Mouse (Mus musculus) stomach, postnatal 0 days (tissue): Measurements from ENCODE around the gene 4933407L21Rik.

Source experiments
- CTCF ChIP-seq: IDR thresholded peaks from 2 replicates; pipeline ENCODE4 v1.5.1; 2016; ENCODE audit warnings: antibody characterized with exemption, low read depth, mild to moderate bottlenecking, moderate library complexity
- EP300 ChIP-seq: optimal IDR thresholded peaks from 2 replicates; pipeline ENCODE3; 2016; ENCODE audit warnings: antibody characterized with exemption

- TF ChIP-seq CTCF (no peak), EP300 (no peak)
Measured at GRCm38 (mm10) chr1:85916830-85917450, 11.3 kb upstream of the 4933407L21Rik start.
